22 mouse cellular contexts compared by ENCODE assay signal in genomic region chr11:100430052-100430451, GRCm38 (mm10). TPM values are rescaled to one million over a fixed set of nuclear protein-coding genes. Genes with fewer than 3 reads are reported as not detected.
DNase-seq lines count a peak whose midpoint lies in the region; ATAC-seq and TF ChIP-seq lines count a peak whose summit lies in the region.
"Had no signal": no experiment of that assay in that cellular context is flagged by ENCODE, and none has a peak within 500 bp of the region (broad histone marks: within the 10 kb centered on the region; RNA-seq: fewer than 3 reads in every experiment).

No protein-coding gene starts in this region.

- TF ChIP-seq POLR2A in cerebellum, adult 2 months (IDR thresholded peaks at IDR 0.05; ENCODE audit: borderline replicate concordance, insufficient read depth, low read length), result no peak

- TF ChIP-seq CTCF in cerebellum, adult 2 months (IDR thresholded peaks at IDR 0.05; ENCODE audit: borderline replicate concordance, insufficient read depth, low read depth, low read length), result no peak

- ATAC-seq in limb, embryonic 13.5 days (ENCODE audit: low FRiP score, low read depth), result no peak
- peak; percentile 14; the same call in 1 of the 2 replicates for ATAC-seq in heart, embryonic 14.5 days (ENCODE audit: insufficient number of reproducible peaks, insufficient read depth, low FRiP score, low read depth)
- ATAC-seq: CD4-positive, CD25-positive, alpha-beta regulatory T cell, adult 4 months; forebrain, embryonic 15.5 days; hindbrain, embryonic 16.5 days; intestine, embryonic 16.5 days; lung, postnatal 0 days; midbrain, embryonic 15.5 days had no signal

- H3K9me3 ChIP-seq in limb, embryonic 13.5 days, result no peaks in the 10 kb centered on the region
- H3K9me3 ChIP-seq in limb, embryonic 10.5 days (replicated peaks), result no peaks in the 10 kb centered on the region
- H3K9me3 ChIP-seq in heart, embryonic 14.5 days (ENCODE audit: control insufficient read depth, low read length), result no peaks in the 10 kb centered on the region
- H3K9me3 ChIP-seq: forebrain, embryonic 15.5 days; G1E; midbrain, embryonic 15.5 days had no signal

- peak in 1 of 2 experiments; percentile 35 for DNase-seq in cerebellum, adult 2 months
- no peak for DNase-seq in cerebellum, postnatal 4 days (ENCODE audit: low spot score in 2 of 2)
- no peak for DNase-seq in limb, embryonic 10.5 days (ENCODE audit: low spot score)
- no peak for DNase-seq in embryo, embryonic 11 days
- no peak for DNase-seq in lung, postnatal 14 days
- DNase-seq: adrenal gland, postnatal 25 days; cerebellum, adult 18-20 months; gastrocnemius, postnatal 25 days; kidney, postnatal 36 days; liver; right cerebral cortex, postnatal 25 days; thymus, postnatal 25 days had no signal

- no peak overlapping the region for H3K4me3 ChIP-seq in cerebellum, adult 2 months (replicated peaks; ENCODE audit: insufficient read depth, low read depth, low read length)
- no peak overlapping the region for H3K4me3 ChIP-seq in limb, embryonic 13.5 days
- H3K4me3 ChIP-seq in limb, embryonic 10.5 days, result no peak overlapping the region
- H3K4me3 ChIP-seq in heart, embryonic 14.5 days (ENCODE audit: control insufficient read depth in 1 of 2, insufficient read depth in 1 of 2, low read depth in 1 of 2, low read length in 2 of 2), result no peak overlapping the region
- H3K4me3 ChIP-seq: forebrain, embryonic 15.5 days; midbrain, embryonic 15.5 days had no signal

- H3K4me2 ChIP-seq in limb, embryonic 13.5 days (replicated peaks), result no peak overlapping the region
- H3K4me2 ChIP-seq in heart, embryonic 14.5 days (ENCODE audit: low read length), result no peak overlapping the region
- H3K4me2 ChIP-seq: forebrain, embryonic 15.5 days; midbrain, embryonic 15.5 days had no signal

- peaks cover 24% of the 10 kb centered on the region for H3K4me1 ChIP-seq in cerebellum, adult 2 months (ENCODE audit: control insufficient read depth, insufficient read depth, low read length)
- no peaks in the 10 kb centered on the region for H3K4me1 ChIP-seq in limb, embryonic 13.5 days
- no peaks in the 10 kb centered on the region for H3K4me1 ChIP-seq in limb, embryonic 10.5 days
- peaks cover 39 to 42% of the 10 kb centered on the region in 2 experiments for H3K4me1 ChIP-seq in heart, embryonic 14.5 days (ENCODE audit: control insufficient read depth in 2 of 2, insufficient read depth in 2 of 2, low read length in 2 of 2)
- H3K4me1 ChIP-seq: midbrain, embryonic 15.5 days had no signal

- 0 out of 2 replicates have a peak overlapping the region, but pooled peaks have one; percentile 4 for H3K9ac ChIP-seq in limb, embryonic 13.5 days
- H3K9ac ChIP-seq in heart, embryonic 14.5 days (ENCODE audit: low read length), result peak overlapping the region; percentile 18; the same call in 1 of the 2 replicates
- H3K9ac ChIP-seq: forebrain, embryonic 15.5 days; midbrain, embryonic 15.5 days had no signal

- H3K27ac ChIP-seq in cerebellum, adult 2 months (ENCODE audit: insufficient read depth, low read length), result 0 out of 2 replicates have a peak overlapping the region, but pooled peaks have one; percentile 11
- H3K27ac ChIP-seq in limb, embryonic 13.5 days, result no peak overlapping the region
- no peak overlapping the region for H3K27ac ChIP-seq in limb, embryonic 10.5 days
- peak overlapping the region; percentile 52 to 79 for H3K27ac ChIP-seq in heart, embryonic 14.5 days (replicated peaks in 1 of 2; ENCODE audit: control insufficient read depth in 1 of 2, insufficient read depth in 1 of 2, low read depth in 2 of 2, low read length in 2 of 2)
- H3K27ac ChIP-seq: forebrain, embryonic 15.5 days; midbrain, embryonic 15.5 days had no signal

- H3K36me3 ChIP-seq in limb, embryonic 13.5 days, result peaks cover 84% of the 10 kb centered on the region
- H3K36me3 ChIP-seq in limb, embryonic 10.5 days, result peaks cover 84% of the 10 kb centered on the region
- peaks cover 45% of the 10 kb centered on the region for H3K36me3 ChIP-seq in heart, embryonic 14.5 days (ENCODE audit: control insufficient read depth, insufficient read depth, low read length)

- no peaks in the 10 kb centered on the region for H3K27me3 ChIP-seq in cerebellum, adult 2 months (ENCODE audit: control insufficient read depth, insufficient read depth, low read length)
- H3K27me3 ChIP-seq in limb, embryonic 13.5 days, result no peaks in the 10 kb centered on the region
- H3K27me3 ChIP-seq in limb, embryonic 10.5 days (ENCODE audit: low read depth, poor library complexity, severe bottlenecking), result no peaks in the 10 kb centered on the region
- H3K27me3 ChIP-seq in heart, embryonic 14.5 days (ENCODE audit: control insufficient read depth, insufficient read depth, low read length), result no peaks in the 10 kb centered on the region
- H3K27me3 ChIP-seq: forebrain, embryonic 15.5 days; midbrain, embryonic 15.5 days had no signal

- 13% methylated on average over 7 of the region's 7 CpGs for WGBS in cerebellum, adult 2 months
- WGBS in limb, embryonic 13.5 days, result 88% methylated on average over 7 of the region's 7 CpGs
- 95% methylated on average over 7 of the region's 7 CpGs for WGBS in limb, embryonic 10.5 days
- 35% methylated on average over 7 of the region's 7 CpGs for WGBS in heart, embryonic 14.5 days

RNA-seq across cellular contexts. Expression of gene Nt5c3b, which starts 11.6 kb away (rescaled TPM):
- polyA plus RNA-seq in cerebellum, adult 2 months (2012; rRNA removed), result 79.9 and 85.7 TPM in 2 replicates
- 176 and 181 TPM in 2 replicates for polyA plus RNA-seq in limb, embryonic 13.5 days (2015; fragmentation: Nextera tagmentation; extraction: Ambion mirVana)
- 149 and 173 TPM in 2 replicates for polyA plus RNA-seq in limb, embryonic 10.5 days (2016; fragmentation: Nextera tagmentation; extraction: Ambion mirVana)
- 95.8 and 102 TPM in 2 replicates for polyA plus RNA-seq in heart, embryonic 14.5 days (2014; fragmentation: Nextera tagmentation; extraction: Ambion mirVana)

RNA-seq across cellular contexts. Expression of gene Klhl10, which starts 11.7 kb away (rescaled TPM):
- polyA plus RNA-seq in cerebellum, adult 2 months (2012; rRNA removed), result 0.46 and 0.49 TPM in 2 replicates
- polyA plus RNA-seq in limb, embryonic 13.5 days (2015; fragmentation: Nextera tagmentation; extraction: Ambion mirVana), result 1.0 and 1.6 TPM in 2 replicates
- polyA plus RNA-seq in limb, embryonic 10.5 days (2016; fragmentation: Nextera tagmentation; extraction: Ambion mirVana), result 0.63 and 0.69 TPM in 2 replicates
- polyA plus RNA-seq in heart, embryonic 14.5 days (2014; fragmentation: Nextera tagmentation; extraction: Ambion mirVana), result 0.36 and 0.44 TPM in 2 replicates
- polyA plus RNA-seq: G1E; liver, embryonic 16.5 days had no signal

RNA-seq across cellular contexts. Expression of gene Fkbp10, which starts 14.6 kb away (rescaled TPM):
- polyA plus RNA-seq in cerebellum, adult 2 months (2012; rRNA removed), result 8.0 and 8.6 TPM in 2 replicates
- polyA plus RNA-seq in limb, embryonic 13.5 days (2015; fragmentation: Nextera tagmentation; extraction: Ambion mirVana), result 169 and 170 TPM in 2 replicates
- 67.6 and 89.5 TPM in 2 replicates for polyA plus RNA-seq in limb, embryonic 10.5 days (2016; fragmentation: Nextera tagmentation; extraction: Ambion mirVana)
- polyA plus RNA-seq in heart, embryonic 14.5 days (2014; fragmentation: Nextera tagmentation; extraction: Ambion mirVana), result 94.5 and 95.3 TPM in 2 replicates
- polyA plus RNA-seq: CD4-positive, CD25-positive, alpha-beta regulatory T cell, adult 4 months; G1E had no signal

RNA-seq across cellular contexts. Expression of gene P3h4, which starts 15.4 kb away (rescaled TPM):
- 17.6 and 19.6 TPM in 2 replicates for polyA plus RNA-seq in cerebellum, adult 2 months (2012; rRNA removed)
- polyA plus RNA-seq in limb, embryonic 13.5 days (2015; fragmentation: Nextera tagmentation; extraction: Ambion mirVana), result 77.1 and 81.9 TPM in 2 replicates
- polyA plus RNA-seq in limb, embryonic 10.5 days (2016; fragmentation: Nextera tagmentation; extraction: Ambion mirVana), result 33.9 and 45.3 TPM in 2 replicates
- 54.7 and 58.1 TPM in 2 replicates for polyA plus RNA-seq in heart, embryonic 14.5 days (2014; fragmentation: Nextera tagmentation; extraction: Ambion mirVana)
- polyA plus RNA-seq: CD4-positive, CD25-positive, alpha-beta regulatory T cell, adult 4 months; G1E had no signal

RNA-seq across cellular contexts. Expression of gene Jup, which starts 32.5 kb away (rescaled TPM):
- polyA plus RNA-seq in cerebellum, adult 2 months (2012; rRNA removed), result 127 and 162 TPM in 2 replicates
- polyA plus RNA-seq in limb, embryonic 13.5 days (2015; fragmentation: Nextera tagmentation; extraction: Ambion mirVana), result 62.7 and 73.6 TPM in 2 replicates
- polyA plus RNA-seq in limb, embryonic 10.5 days (2016; fragmentation: Nextera tagmentation; extraction: Ambion mirVana), result 35.6 and 41.8 TPM in 2 replicates
- 117 and 118 TPM in 2 replicates for polyA plus RNA-seq in heart, embryonic 14.5 days (2014; fragmentation: Nextera tagmentation; extraction: Ambion mirVana)
- polyA plus RNA-seq: G1E had no signal

Comparison
In these comparisons a context has a peak if more than half of its experiments do, and no peak if none do; other contexts are left out.
1. H3K27ac ChIP-seq: peak in cerebellum, adult 2 months (single experiment) and heart, embryonic 14.5 days (2 of 2); none in limb, embryonic 13.5 days (single experiment) and limb, embryonic 10.5 days (single experiment).